In the genomic region with DNA sequence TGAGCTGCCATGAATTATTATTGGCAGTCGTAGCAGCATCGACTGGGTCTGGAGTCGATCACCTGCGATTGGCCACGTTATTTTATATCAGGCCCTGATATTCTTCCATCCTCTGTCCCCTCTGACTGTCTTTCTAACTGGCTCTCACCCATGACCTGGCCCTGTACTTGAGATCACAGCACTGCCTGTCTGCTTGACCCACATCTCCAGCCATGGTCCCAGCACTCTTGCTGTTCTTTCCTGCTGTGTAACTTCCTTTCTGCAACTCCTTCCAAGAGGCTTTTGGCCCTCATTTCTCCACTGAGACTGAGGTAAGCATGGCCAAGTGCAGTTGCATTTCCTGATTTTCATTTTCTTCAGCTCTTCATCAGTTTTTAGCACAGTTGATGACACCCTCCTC, we compare ENCODE assay signal across 13 mouse cellular contexts.
A peak's percentile ranks its signal among the peaks of the same experiment; 100 is the strongest.
DNase-seq lines count a peak whose midpoint lies in the region; ATAC-seq and TF ChIP-seq lines count a peak whose summit lies in the region.
"Had no signal": no experiment of that assay in that cellular context is flagged by ENCODE, and none has a peak within 500 bp of the region (broad histone marks: within the 10 kb centered on the region; RNA-seq: fewer than 3 reads in every experiment).

No protein-coding gene starts in this region.

- intact Hi-C loops in left cerebral cortex, adult 2 months (cut with DNase I), result no loop called here

- peak; percentile 1 for DNase-seq in adrenal gland, postnatal 10 days
- DNase-seq in adrenal gland, postnatal 14 days, result no peak
- DNase-seq in 3134 (ENCODE audit: extremely low read depth, insufficient read length, low spot score), result peak; percentile 1
- DNase-seq in cerebellum, adult 18-20 months, result peak; percentile 22 to 34
- no peak for DNase-seq in left cerebral cortex, adult 2 months (ENCODE audit: extremely low spot score in 1 of 2, low spot score in 2 of 2)
- no peak for DNase-seq in thymus, postnatal 10 days (ENCODE audit: low spot score in 2 of 2)
- DNase-seq: right cerebral cortex, adult 18-20 months had no signal

- 0 out of 2 replicates have a peak overlapping the region, but pooled peaks have one; percentile 2 for H3K4me3 ChIP-seq in embryonic fibroblast, embryonic 13.5 days (ENCODE audit: insufficient read depth, low read length)
- H3K4me3 ChIP-seq in left cerebral cortex, adult 2 months, result no peak overlapping the region
- H3K4me3 ChIP-seq in midbrain, embryonic 15.5 days, result no peak overlapping the region
- H3K4me3 ChIP-seq: limb, embryonic 13.5 days; liver, embryonic 15.5 days had no signal

- no peaks in the 10 kb centered on the region; the same call in 1 of the 2 replicates for H3K4me1 ChIP-seq in embryonic fibroblast, embryonic 13.5 days (ENCODE audit: control insufficient read depth, insufficient read depth, low read length)
- H3K4me1 ChIP-seq in midbrain, embryonic 15.5 days, result no peaks in the 10 kb centered on the region
- H3K4me1 ChIP-seq: limb, embryonic 13.5 days; liver, embryonic 15.5 days had no signal

- no peak for TF ChIP-seq POLR2A in embryonic fibroblast, embryonic 13.5 days (IDR thresholded peaks at IDR 0.05; ENCODE audit: low read depth, low read length)

- no peak for ATAC-seq in midbrain, embryonic 15.5 days (replicated peaks)

- H3K9me3 ChIP-seq in midbrain, embryonic 15.5 days, result no peaks in the 10 kb centered on the region
- H3K9me3 ChIP-seq: limb, embryonic 13.5 days; liver, embryonic 15.5 days had no signal

- no peak overlapping the region for H3K9ac ChIP-seq in midbrain, embryonic 15.5 days
- H3K9ac ChIP-seq: limb, embryonic 13.5 days; liver, embryonic 15.5 days had no signal

- H3K4me2 ChIP-seq in midbrain, embryonic 15.5 days, result no peak overlapping the region
- H3K4me2 ChIP-seq: limb, embryonic 13.5 days; liver, embryonic 15.5 days; midbrain, embryonic 11.5 days had no signal

- peak overlapping the region; percentile 98 for H3K27ac ChIP-seq in embryonic fibroblast, embryonic 13.5 days (ENCODE audit: insufficient read depth, low read length)
- no peak overlapping the region for H3K27ac ChIP-seq in left cerebral cortex, adult 2 months
- no peak overlapping the region for H3K27ac ChIP-seq in midbrain, embryonic 15.5 days
- H3K27ac ChIP-seq: kidney, postnatal 0 days; limb, embryonic 13.5 days; liver, embryonic 15.5 days had no signal

- no peaks in the 10 kb centered on the region for H3K27me3 ChIP-seq in midbrain, embryonic 15.5 days (replicated peaks)
- H3K27me3 ChIP-seq: limb, embryonic 13.5 days; liver, embryonic 15.5 days had no signal

- TF ChIP-seq CTCF in embryonic fibroblast, embryonic 13.5 days (IDR thresholded peaks at IDR 0.05; ENCODE audit: borderline replicate concordance, insufficient read depth, low read length), result no peak
- TF ChIP-seq CTCF in left cerebral cortex, adult 2 months (IDR thresholded peaks at IDR 0.05), result no peak

- 90% methylated on average over 5 of the region's 5 CpGs for WGBS in midbrain, embryonic 15.5 days

- no peaks in the 10 kb centered on the region for H3K36me3 ChIP-seq in midbrain, embryonic 15.5 days (replicated peaks)
- H3K36me3 ChIP-seq: limb, embryonic 13.5 days; liver, embryonic 15.5 days had no signal

Comparison
In these comparisons a context has a peak if more than half of its experiments do, and no peak if none do; other contexts are left out.
1. DNase-seq: peak in adrenal gland, postnatal 10 days (single experiment), 3134 (single experiment) and cerebellum, adult 18-20 months (2 of 2); none in adrenal gland, postnatal 14 days (single experiment), left cerebral cortex, adult 2 months (0 of 2) and thymus, postnatal 10 days (0 of 2).